Mouse (Mus musculus): ENCODE data around the gene Adcy3. TPM values are rescaled to one million over a fixed set of nuclear protein-coding genes. Genes with fewer than 3 reads are reported as not detected.
A peak's percentile ranks its signal among the peaks of the same experiment; 100 is the strongest.

The Adcy3 gene
- polyA plus RNA-seq, 1 experiment from 2014 or later: 18.0 TPM

DNA sequence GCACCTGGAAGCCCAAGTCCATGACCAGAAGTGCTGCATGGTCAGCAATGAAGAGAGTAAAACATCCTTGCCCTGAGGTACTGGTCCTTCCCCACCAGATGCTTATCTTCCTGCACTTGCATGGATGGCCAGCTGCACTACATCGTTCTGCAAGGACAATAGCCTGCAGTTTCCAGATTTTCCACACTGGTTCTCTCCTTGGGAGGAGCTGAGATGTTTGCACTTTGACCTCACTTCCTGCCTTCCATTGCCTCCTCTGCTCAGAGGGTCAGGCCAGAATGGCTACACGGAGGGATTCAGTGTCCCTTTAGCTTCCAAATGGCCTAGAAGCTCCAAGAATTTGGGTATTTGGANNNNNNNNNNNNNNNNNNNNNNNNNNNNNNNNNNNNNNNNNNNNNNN is 51.7 kb downstream of the Adcy3 start:
- ATAC-seq (ENCODE audit: low FRiP score): no peak
- H3K9ac ChIP-seq (replicated peaks): no peak overlapping the region
- H3K4me2 ChIP-seq: no peak overlapping the region
- 0 out of 2 replicates have a peak, but pooled peaks cover 4% of the 10 kb centered on the region for H3K4me1 ChIP-seq
- no peak overlapping the region for H3K4me3 ChIP-seq (replicated peaks)
- no peaks in the 10 kb centered on the region for H3K9me3 ChIP-seq (replicated peaks)
- no peaks in the 10 kb centered on the region for H3K27me3 ChIP-seq (replicated peaks)
- no peak overlapping the region for H3K27ac ChIP-seq (replicated peaks)
- WGBS: 70% methylated on average over 2 of the region's 2 CpGs
- no peaks in the 10 kb centered on the region for H3K36me3 ChIP-seq

DNA sequence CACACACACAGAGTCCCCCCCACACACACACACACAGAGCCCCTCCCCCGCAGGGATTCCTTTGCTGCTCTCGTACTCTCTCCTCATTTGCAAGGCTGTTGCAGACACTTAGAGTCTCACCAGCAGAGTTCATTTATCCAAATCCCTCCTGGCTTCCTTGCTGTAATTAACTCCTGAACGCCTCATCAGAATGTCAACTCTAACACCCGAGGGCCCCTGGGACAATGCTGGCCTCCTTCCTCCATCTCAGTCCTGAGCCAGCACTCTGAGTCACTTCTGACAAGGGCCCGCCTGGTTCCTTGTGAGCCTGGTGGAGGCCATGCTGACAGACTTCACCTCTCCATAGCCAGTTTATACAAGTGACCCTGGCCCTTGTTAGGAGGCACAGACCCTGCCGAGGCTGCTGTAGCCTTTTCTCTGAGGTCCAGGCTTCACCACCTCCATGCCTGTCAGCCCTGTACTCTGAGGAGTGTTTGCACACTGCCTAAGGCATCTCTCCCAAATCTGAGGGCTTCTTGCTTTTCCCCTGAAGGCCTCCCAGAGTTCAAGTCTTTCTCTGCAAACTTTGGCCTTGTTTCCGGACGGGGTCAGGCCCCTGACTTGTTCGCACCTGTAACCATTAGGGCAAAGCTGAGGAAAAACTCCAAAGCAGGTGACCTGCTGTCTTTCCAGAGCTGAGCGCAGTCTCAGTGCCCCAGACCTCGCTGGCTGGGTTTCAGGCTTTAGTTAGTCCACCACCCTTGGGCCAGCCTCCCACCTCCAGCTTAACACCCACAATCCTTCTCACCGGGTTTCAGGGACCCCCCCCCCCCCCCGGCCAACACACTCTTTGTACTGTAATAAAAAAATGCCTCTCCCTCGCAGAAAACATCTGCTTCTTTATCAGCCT is 55.5 kb downstream of the Adcy3 start:
- Histone ChIP-seq H3K9me3 (replicated peaks) (no peaks in the 10 kb centered on the region), H3K4me2 (no peak overlapping the region), H3K4me3 (replicated peaks) (no peak overlapping the region), H3K27me3 (replicated peaks) (no peaks in the 10 kb centered on the region), H3K36me3 (no peaks in the 10 kb centered on the region; the same call in 1 of the 2 replicates), H3K9ac (replicated peaks) (no peak overlapping the region), H3K27ac (replicated peaks) (no peak overlapping the region; the same call in 1 of the 2 replicates), H3K4me1 (peaks cover 8% of the 10 kb centered on the region)
- peak; percentile 82 for ATAC-seq (ENCODE audit: low FRiP score)
- 35% methylated on average over 14 of the region's 14 CpGs for WGBS

DNA sequence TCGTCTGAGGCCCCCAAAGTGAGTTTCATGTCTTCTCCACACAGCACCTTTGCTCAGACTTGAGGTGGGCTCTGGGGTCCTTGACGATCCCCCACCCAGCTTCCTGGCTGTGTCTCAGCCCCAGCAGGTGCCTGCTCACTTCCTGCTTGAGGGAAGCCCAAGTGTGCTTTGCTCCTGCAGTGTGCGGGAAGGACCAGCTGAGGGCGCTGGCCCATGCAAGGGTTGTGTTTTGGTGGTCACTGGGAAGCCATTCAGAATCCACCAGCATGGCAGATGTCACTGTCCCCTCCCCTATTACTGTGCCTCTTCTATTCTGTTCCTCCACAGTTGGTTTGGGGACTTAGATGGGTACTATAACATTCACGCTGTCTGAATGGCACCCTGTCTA is 56.2 kb downstream of the Adcy3 start:
- Histone ChIP-seq H3K36me3 (no peaks in the 10 kb centered on the region; the same call in 1 of the 2 replicates), H3K9ac (replicated peaks) (no peak overlapping the region), H3K9me3 (replicated peaks) (no peaks in the 10 kb centered on the region), H3K27me3 (replicated peaks) (no peaks in the 10 kb centered on the region), H3K27ac (replicated peaks) (no peak overlapping the region), H3K4me3 (replicated peaks) (no peak overlapping the region), H3K4me2 (no peak overlapping the region), H3K4me1 (peaks cover 8% of the 10 kb centered on the region)
- no peak for ATAC-seq (ENCODE audit: low FRiP score)
- WGBS: 40% methylated on average over 5 of the region's 5 CpGs

DNA sequence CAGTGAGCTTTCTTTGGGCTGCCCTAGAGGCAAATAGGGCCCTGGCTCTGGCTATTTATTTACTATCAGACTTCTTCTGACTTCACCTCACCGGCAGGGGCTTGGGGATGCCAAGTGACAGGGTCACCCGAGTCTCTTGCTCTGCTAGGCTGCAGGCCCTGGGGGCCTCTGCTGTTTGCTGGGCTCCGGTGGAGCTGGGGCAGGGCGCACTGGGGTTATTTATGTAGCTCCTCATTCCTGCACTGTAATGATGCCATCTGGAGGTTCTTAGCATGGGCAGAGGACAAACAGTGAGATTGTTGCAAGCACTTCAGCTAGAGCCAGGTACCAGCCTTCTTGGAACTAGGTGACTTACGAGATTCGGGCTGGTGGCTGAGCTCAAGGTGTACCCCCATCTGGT is 59.6 kb downstream of the Adcy3 start:
- Histone ChIP-seq H3K27ac (replicated peaks) (no peak overlapping the region), H3K27me3 (replicated peaks) (no peaks in the 10 kb centered on the region), H3K4me2 (no peak overlapping the region), H3K4me1 (peaks cover 8% of the 10 kb centered on the region), H3K36me3 (no peaks in the 10 kb centered on the region; the same call in 1 of the 2 replicates), H3K4me3 (replicated peaks) (no peak overlapping the region), H3K9ac (replicated peaks) (no peak overlapping the region), H3K9me3 (replicated peaks) (no peaks in the 10 kb centered on the region)
- WGBS: 64% methylated on average over 6 of the region's 6 CpGs
- no peak for ATAC-seq (ENCODE audit: low FRiP score)

DNA sequence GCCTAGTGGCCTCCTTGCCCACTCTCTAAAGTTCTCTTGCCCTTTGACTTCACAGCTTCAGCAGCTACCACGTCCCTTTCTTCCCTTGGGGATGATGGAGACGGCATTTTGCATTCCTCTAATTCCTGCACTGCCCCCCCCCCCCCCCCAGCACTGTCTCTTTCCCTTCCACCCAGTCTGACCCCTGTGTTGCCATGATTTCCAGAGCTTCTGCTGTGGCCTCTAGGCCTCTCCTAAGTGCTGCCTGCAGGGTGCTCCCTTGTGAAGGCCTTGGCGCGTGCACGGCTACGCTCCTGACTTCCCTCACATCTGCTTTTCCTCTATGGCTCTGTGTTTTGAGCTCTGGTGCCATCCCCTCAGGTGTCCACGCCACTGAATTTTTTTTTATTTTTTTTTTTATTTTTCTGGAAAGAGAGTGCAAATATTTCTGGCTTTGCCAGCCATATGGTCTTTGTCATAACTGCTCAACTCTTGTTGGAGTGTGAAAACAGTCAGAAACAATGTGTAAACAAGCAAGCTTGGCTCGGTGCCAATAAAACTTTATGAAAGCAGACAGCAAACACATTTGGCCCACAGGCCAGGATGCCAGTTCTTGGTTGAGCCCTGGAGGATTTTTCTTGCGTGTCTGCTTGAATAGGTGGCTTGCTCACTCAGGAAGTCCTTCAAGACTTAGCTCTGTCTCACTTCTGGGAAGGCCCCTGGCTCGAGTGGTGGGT is 60.3 kb downstream of the Adcy3 start:
- H3K9ac ChIP-seq (replicated peaks): no peak overlapping the region
- ATAC-seq (ENCODE audit: low FRiP score): no peak
- H3K4me1 ChIP-seq: peaks cover 6% of the 10 kb centered on the region
- 61% methylated on average over 10 of the region's 10 CpGs for WGBS
- no peak overlapping the region for H3K4me3 ChIP-seq (replicated peaks)
- H3K4me2 ChIP-seq: no peak overlapping the region
- H3K27me3 ChIP-seq (replicated peaks): no peaks in the 10 kb centered on the region
- no peaks in the 10 kb centered on the region for H3K9me3 ChIP-seq (replicated peaks)
- H3K27ac ChIP-seq (replicated peaks): no peak overlapping the region
- peaks cover 4% of the 10 kb centered on the region for H3K36me3 ChIP-seq

DNA sequence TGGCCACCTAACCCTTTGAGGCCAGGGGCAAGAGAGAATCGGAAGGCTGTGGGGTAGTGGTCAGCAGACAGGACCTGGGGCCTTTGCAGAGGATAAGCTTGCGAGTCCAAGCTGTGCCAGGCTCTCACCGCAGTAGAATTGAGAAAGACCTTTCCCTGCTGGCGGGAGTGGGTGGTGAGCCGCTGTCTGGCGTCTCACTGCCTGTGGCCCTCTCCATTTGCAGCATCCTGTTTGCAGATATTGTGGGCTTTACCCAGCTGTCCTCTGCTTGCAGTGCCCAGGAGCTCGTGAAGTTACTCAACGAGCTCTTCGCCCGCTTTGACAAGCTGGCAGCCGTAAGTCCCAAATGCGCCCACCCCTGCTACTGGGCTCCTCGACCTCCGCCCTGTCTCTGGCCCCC is 61.7 kb downstream of the Adcy3 start:
- Histone ChIP-seq H3K4me1 (peaks cover 4% of the 10 kb centered on the region), H3K4me2 (no peak overlapping the region), H3K4me3 (replicated peaks) (no peak overlapping the region), H3K27ac (replicated peaks) (no peak overlapping the region), H3K9me3 (replicated peaks) (no peaks in the 10 kb centered on the region), H3K9ac (replicated peaks) (no peak overlapping the region), H3K27me3 (replicated peaks) (no peaks in the 10 kb centered on the region), H3K36me3 (peaks cover 15% of the 10 kb centered on the region)
- ATAC-seq (ENCODE audit: low FRiP score): no peak
- WGBS: 94% methylated on average over 14 of the region's 14 CpGs

DNA sequence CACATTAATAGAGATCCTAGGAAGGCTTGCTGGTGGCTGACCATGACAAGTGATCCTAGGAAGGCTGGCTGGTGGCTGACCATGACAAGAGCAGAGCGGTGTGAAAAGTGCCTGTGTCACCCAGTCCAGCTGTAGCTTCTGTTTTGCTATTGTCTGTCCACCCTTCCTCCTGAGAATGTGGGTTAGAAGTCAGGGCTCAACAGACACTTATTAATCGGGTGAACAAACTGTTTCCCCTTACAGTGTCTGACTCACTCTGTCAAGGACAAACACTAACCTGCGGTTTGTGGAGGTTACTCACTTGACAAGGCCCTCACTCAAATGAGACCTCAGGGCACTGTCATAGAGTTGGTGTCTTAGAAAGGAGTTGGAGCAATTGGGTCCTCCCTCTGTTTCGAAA is 65.8 kb downstream of the Adcy3 start:
- ATAC-seq (ENCODE audit: low FRiP score): no peak
- 95% methylated on average over 4 of the region's 4 CpGs for WGBS

DNA sequence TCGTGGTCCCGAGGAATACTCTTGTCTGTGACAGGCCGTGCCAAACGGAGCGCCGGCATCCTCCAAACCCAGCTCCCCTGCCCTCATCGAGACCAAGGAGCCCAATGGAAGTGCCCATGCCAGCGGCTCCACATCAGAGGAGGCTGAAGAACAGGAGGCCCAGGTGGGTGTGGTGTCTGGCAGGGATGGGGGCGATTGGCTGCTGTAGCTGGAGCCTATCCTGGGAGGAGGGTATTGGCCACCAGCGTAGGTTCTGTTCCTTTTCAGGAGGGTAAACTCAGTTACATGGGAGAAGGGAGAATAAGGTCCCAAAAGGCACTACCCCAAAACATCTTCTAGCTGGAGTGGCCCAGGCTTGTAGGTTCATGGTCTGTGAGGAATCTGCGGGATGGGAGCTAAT is 66.4 kb downstream of the Adcy3 start:
- ATAC-seq (ENCODE audit: low FRiP score): no peak
- Histone ChIP-seq H3K27ac (replicated peaks) (no peak overlapping the region), H3K4me2 (no peak overlapping the region), H3K9ac (replicated peaks) (no peak overlapping the region), H3K36me3 (peaks cover 37% of the 10 kb centered on the region), H3K4me1 (no peaks in the 10 kb centered on the region), H3K27me3 (replicated peaks) (no peaks in the 10 kb centered on the region), H3K9me3 (replicated peaks) (no peaks in the 10 kb centered on the region), H3K4me3 (replicated peaks) (no peak overlapping the region)
- 95% methylated on average over 11 of the region's 11 CpGs for WGBS

More for the DNA sequence above, 65.8 kb downstream of the Adcy3 start:
- Histone ChIP-seq H3K4me1 (no peaks in the 10 kb centered on the region), H3K9ac (replicated peaks) (no peak overlapping the region), H3K4me2 (no peak overlapping the region), H3K27me3 (replicated peaks) (no peaks in the 10 kb centered on the region), H3K27ac (replicated peaks) (no peak overlapping the region), H3K9me3 (replicated peaks) (no peaks in the 10 kb centered on the region), H3K36me3 (peaks cover 34% of the 10 kb centered on the region), H3K4me3 (replicated peaks) (no peak overlapping the region)

DNA sequence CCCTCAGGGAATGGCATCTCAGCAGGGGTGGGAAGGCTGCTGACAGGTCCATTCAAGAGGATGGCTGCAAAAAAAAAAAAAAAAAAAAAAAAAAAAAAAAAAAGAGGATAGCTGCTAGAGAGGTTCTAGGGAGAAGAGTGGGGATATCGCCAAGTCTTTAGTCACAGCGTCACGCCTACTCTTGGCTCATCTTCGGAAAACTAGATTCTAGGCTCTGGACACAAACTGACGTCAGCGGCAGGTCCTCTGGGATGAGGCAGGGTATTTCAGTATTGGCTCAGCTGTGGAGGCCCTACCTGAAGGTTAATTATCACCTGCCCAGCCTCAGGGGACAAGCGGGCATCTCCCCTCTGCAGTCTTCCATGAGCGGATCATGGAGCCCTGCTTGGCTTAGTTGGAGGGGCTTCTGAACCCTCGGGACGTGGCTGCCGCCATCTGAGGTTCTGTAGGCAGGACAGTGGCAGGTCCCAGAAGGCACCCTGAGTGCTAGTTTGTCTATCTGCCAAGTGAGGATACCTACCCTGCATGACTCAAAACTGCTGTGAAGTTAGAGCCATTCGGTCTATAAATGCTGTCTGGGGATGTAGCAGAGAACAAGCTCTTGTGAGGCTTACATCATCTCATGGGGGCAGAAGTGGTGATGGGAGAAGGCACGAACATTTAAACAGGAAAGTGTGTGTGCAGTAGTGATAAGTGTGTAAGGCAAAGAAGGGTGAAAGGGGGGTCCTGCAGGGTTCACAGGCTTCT is 68.7 kb downstream of the Adcy3 start:
- no peaks in the 10 kb centered on the region for H3K27me3 ChIP-seq (replicated peaks)
- peaks cover 56% of the 10 kb centered on the region for H3K36me3 ChIP-seq
- no peaks in the 10 kb centered on the region for H3K4me1 ChIP-seq
- H3K9ac ChIP-seq (replicated peaks): no peak overlapping the region
- no peaks in the 10 kb centered on the region for H3K9me3 ChIP-seq (replicated peaks)
- no peak for ATAC-seq (ENCODE audit: low FRiP score)
- H3K4me3 ChIP-seq (replicated peaks): no peak overlapping the region
- no peak overlapping the region for H3K4me2 ChIP-seq
- 90% methylated on average over 13 of the region's 13 CpGs for WGBS
- H3K27ac ChIP-seq (replicated peaks): no peak overlapping the region

DNA sequence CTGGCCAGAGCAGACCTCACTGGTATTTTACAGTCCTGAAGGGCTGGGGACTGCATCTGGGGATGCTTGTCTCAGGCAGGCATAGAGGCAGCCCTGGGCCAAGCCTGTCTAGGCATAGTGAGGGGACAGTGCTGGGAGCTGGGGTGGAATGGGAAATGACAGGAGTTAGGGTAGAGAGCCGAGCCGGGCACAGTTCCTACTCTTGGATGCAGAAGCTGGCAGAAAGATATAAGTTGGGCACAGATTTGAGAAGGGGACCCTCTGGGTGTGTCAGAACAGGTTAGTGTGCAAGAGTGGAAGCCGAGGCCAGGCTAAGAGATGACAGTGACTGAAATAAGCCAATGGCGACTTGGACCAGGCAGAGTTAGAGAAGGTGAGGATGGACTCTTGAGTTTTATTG is 69.3 kb downstream of the Adcy3 start:
- H3K9ac ChIP-seq (replicated peaks): no peak overlapping the region
- no peak for ATAC-seq (ENCODE audit: low FRiP score)
- no peak overlapping the region for H3K4me2 ChIP-seq
- peaks cover 61% of the 10 kb centered on the region for H3K36me3 ChIP-seq
- H3K9me3 ChIP-seq (replicated peaks): no peaks in the 10 kb centered on the region
- WGBS: 96% methylated on average over 4 of the region's 4 CpGs
- no peak overlapping the region for H3K27ac ChIP-seq (replicated peaks)
- no peaks in the 10 kb centered on the region for H3K27me3 ChIP-seq (replicated peaks)
- H3K4me1 ChIP-seq: no peaks in the 10 kb centered on the region
- H3K4me3 ChIP-seq (replicated peaks): no peak overlapping the region

DNA sequence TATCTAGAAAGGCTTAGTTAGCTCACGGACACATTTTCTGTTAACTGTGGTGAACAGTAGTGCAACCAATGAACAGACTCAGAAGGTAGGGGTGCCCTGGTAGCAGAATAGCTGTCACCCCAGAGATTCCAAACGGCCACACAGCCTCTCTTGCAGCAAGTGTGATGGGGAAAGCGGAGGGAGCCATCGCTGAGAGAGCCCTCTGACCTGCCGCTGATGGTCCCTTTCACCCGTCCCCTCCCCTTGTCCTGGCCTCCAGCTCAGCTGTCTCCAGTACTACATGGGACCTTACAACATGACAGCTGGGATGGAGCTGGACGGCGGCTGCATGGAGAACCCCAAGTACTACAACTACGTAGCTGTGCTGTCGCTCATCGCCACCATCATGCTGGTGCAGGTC is 73.2 kb downstream of the Adcy3 start:
- Histone ChIP-seq H3K9me3 (replicated peaks) (no peaks in the 10 kb centered on the region), H3K4me2 (no peak overlapping the region), H3K27me3 (replicated peaks) (no peaks in the 10 kb centered on the region), H3K9ac (replicated peaks) (no peak overlapping the region), H3K4me3 (replicated peaks) (no peak overlapping the region), H3K36me3 (peaks cover 69% of the 10 kb centered on the region), H3K27ac (replicated peaks) (no peak overlapping the region), H3K4me1 (no peaks in the 10 kb centered on the region)
- 95% methylated on average over 11 of the region's 11 CpGs for WGBS
- ATAC-seq (ENCODE audit: low FRiP score): no peak

Data from neural tube, embryonic 15.5 days (tissue).